Mouse (Mus musculus) forebrain, embryonic 13.5 days (tissue): ENCODE measurements around the gene Slc22a21. TPM values are rescaled to one million over a fixed set of nuclear protein-coding genes. Genes with fewer than 3 reads are reported as not detected.

ENCODE experiments used
- ATAC-seq: fragments of 200-750 bp; cut with Nextera tagmentation; 2 replicates; pipeline ENCODE4 v1.8.0; 2017
- H3K27ac ChIP-seq: fragments of 300-500 bp; sonication (generic); 2 replicates; pipeline ENCODE4 v1.5.1; 2015; ENCODE audit warnings: inconsistent platforms, mild to moderate bottlenecking, moderate library complexity
- H3K27me3 ChIP-seq: fragments of 300-500 bp; sonication (generic); 2 replicates; pipeline ENCODE4 v1.6.1; 2015; ENCODE audit warnings: mild to moderate bottlenecking, inconsistent platforms
- H3K36me3 ChIP-seq: fragments of 300-500 bp; sonication (generic); 2 replicates; pipeline ENCODE4 v1.6.1; 2015; ENCODE audit warnings: mild to moderate bottlenecking, inconsistent platforms; ENCODE audit not compliant: poor library complexity, severe bottlenecking
- H3K4me1 ChIP-seq: fragments of 300-500 bp; sonication (generic); 2 replicates; pipeline ENCODE4 v1.6.1; 2015; ENCODE audit warnings: inconsistent platforms
- H3K4me2 ChIP-seq: fragments of 300-500 bp; sonication (generic); 2 replicates; pipeline ENCODE4 v1.6.1; 2015; ENCODE audit warnings: inconsistent platforms, mild to moderate bottlenecking, moderate library complexity
- H3K4me3 ChIP-seq: fragments of 300-500 bp; sonication (generic); 2 replicates; pipeline ENCODE4 v1.5.1; 2015; ENCODE audit warnings: mild to moderate bottlenecking, inconsistent platforms
- H3K9ac ChIP-seq: fragments of 300-500 bp; sonication (generic); 2 replicates; pipeline ENCODE4 v1.6.1; 2015; ENCODE audit warnings: mild to moderate bottlenecking, inconsistent platforms
- H3K9me3 ChIP-seq: fragments of 300-500 bp; sonication (generic); replicated peaks from 2 replicates; pipeline ENCODE4 v1.6.1; 2016; ENCODE audit warnings: inconsistent platforms
- WGBS: fragments of 180-500 bp; shearing (Covaris S2); methylation state at CpG from one replicate; pipeline ENCODE4 v1.1.7; 2015; 5-methylcytosine and 5-hydroxymethylcytosine counted together
- polyA plus RNA-seq: library from polyadenylated mRNA; unstranded; fragments of >200 nt; fragmentation: Nextera tagmentation; extraction: Ambion mirVana; gene quantifications from 2 replicates; pipeline ENCODE4 v1.2.1, GENCODE M21; 2015

Slc22a21 gene
- polyA plus RNA-seq, 1 experiment from 2014 or later, result 0.80 TPM

DNA sequence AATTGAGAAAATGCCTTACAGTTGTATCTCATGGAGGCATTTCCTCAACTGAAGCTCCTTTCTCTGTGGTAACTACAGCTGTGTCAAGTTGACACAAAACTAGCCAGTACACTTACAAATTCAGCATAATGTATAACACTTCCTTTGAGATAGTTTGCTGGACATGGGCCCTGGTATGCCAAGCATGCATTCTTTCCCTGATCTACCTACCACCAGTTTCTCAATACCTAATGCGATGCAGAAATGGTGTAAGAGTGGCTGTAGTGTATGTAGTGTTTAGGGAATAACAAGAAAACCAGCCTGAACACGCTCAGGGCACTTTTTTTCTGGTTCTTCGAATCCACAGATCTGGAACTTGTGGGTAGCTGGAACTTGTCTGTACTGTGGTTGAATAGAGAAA lies 51.5 kb downstream of the Slc22a21 start:
- no peak for ATAC-seq
- no peaks in the 10 kb centered on the region for H3K4me1 ChIP-seq

DNA sequence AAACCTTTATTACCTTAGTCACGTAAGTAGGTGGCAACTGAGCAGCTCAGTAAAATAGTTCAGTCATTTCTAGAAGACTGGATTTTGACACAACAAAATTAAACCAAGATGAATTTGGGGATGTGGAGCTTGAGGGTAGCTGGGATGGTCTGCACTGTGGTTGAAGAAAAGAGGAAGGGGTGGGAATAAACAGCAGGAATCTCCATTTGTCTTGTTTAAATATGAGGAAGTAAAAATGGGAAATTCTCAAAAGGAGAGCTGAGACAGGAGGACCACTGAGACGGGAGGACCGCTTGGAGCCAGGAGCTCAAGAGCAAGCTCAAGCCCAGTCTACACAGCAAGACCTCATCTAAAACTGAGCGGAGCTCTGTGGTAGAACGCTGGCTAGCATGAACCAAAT lies 53.8 kb downstream of the Slc22a21 start:
- Histone ChIP-seq H3K36me3 (no peaks in the 10 kb centered on the region), H3K27ac (no peak overlapping the region), H3K4me3 (no peak overlapping the region), H3K4me1 (no peaks in the 10 kb centered on the region), H3K4me2 (no peak overlapping the region), H3K9ac (no peak overlapping the region), H3K27me3 (no peaks in the 10 kb centered on the region), H3K9me3 (no peaks in the 10 kb centered on the region)
- WGBS, result 92% methylated on average over 5 of the region's 5 CpGs
- no peak for ATAC-seq

More for the DNA sequence above, 51.5 kb downstream of the Slc22a21 start:
- H3K4me2 ChIP-seq, result no peak overlapping the region
- H3K36me3 ChIP-seq, result no peaks in the 10 kb centered on the region
- WGBS, result 85% methylated on average over 3 of the region's 3 CpGs
- no peaks in the 10 kb centered on the region for H3K9me3 ChIP-seq
- H3K27ac ChIP-seq, result no peak overlapping the region
- H3K9ac ChIP-seq, result no peak overlapping the region
- H3K4me3 ChIP-seq, result no peak overlapping the region
- no peaks in the 10 kb centered on the region for H3K27me3 ChIP-seq

DNA sequence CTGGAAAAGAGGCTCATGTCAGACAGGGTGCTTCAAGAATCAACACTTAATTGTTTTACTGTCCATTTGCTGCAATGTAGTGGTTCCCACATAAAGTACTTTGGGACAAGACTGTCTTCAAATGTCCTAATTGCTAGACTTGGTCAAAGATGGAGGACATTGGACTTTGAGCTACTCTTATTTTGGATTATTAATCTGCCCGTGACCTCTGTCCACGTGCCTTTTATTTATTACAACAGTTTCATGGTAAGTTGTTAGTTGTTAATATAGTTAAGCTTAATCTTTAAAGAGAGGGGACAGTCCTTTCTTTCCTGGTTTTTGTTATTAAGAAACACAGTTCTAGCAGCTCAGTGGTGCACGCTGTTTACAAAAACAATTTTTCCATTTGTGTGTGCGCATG lies 61.3 kb downstream of the Slc22a21 start:
- 94% methylated on average over 4 of the region's 4 CpGs for WGBS
- no peak overlapping the region for H3K4me3 ChIP-seq

DNA sequence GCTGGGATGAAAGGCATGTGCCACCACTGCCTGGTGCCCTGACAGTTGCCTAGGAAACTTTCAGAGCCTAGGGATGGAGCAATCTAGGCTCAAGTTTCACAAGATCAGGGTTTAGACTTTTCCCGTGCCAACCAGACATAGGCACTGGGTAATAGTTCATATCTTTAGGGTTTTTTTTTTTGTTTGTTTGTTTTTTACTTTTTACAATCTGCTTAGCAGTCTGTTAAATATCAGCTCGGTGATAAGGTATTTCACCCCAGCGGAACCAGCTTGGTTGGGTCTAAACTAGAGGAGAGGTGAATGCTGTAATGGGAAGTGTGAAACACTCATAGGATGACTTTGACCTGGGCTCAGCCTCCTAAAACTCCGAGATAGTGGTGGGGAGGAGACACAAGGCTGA lies 69.1 kb downstream of the Slc22a21 start:
- Histone ChIP-seq H3K27me3 (no peaks in the 10 kb centered on the region), H3K9me3 (no peaks in the 10 kb centered on the region), H3K9ac (no peak overlapping the region), H3K4me2 (no peak overlapping the region), H3K36me3 (no peaks in the 10 kb centered on the region), H3K4me3 (no peak overlapping the region), H3K27ac (no peak overlapping the region), H3K4me1 (no peaks in the 10 kb centered on the region)
- WGBS, result 79% methylated on average over 4 of the region's 4 CpGs
- ATAC-seq, result no peak

More for the DNA sequence above, 61.3 kb downstream of the Slc22a21 start:
- Histone ChIP-seq H3K4me2 (no peak overlapping the region), H3K27ac (no peak overlapping the region), H3K4me1 (no peaks in the 10 kb centered on the region), H3K9me3 (no peaks in the 10 kb centered on the region), H3K27me3 (no peaks in the 10 kb centered on the region), H3K9ac (no peak overlapping the region), H3K36me3 (no peaks in the 10 kb centered on the region)
- no peak for ATAC-seq

DNA sequence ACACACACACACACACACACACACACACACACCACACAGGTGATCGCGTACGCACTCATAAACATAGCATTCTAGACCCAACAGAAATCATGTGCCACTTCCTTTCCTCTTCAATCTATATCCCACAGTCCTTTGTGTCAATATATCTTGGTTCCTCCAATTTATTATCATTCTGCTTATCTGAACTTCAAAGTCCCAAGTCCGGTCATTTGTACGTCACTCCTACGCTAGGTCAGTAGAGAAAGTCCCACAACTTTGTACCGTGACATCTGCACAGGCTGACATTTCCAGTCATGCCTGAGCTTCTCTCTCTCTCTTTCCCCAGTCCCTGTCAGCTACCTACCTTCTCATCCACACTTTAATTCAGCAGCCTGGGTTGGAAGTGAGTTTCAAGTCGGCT lies 71.4 kb downstream of the Slc22a21 start:
- no peaks in the 10 kb centered on the region for H3K9me3 ChIP-seq
- no peak overlapping the region for H3K4me2 ChIP-seq
- no peaks in the 10 kb centered on the region for H3K27me3 ChIP-seq
- no peak overlapping the region for H3K27ac ChIP-seq
- no peak overlapping the region for H3K4me3 ChIP-seq
- H3K9ac ChIP-seq, result no peak overlapping the region
- ATAC-seq, result no peak
- WGBS, result 97% methylated on average over 8 of the region's 8 CpGs
- no peaks in the 10 kb centered on the region for H3K36me3 ChIP-seq
- H3K4me1 ChIP-seq, result no peaks in the 10 kb centered on the region

DNA sequence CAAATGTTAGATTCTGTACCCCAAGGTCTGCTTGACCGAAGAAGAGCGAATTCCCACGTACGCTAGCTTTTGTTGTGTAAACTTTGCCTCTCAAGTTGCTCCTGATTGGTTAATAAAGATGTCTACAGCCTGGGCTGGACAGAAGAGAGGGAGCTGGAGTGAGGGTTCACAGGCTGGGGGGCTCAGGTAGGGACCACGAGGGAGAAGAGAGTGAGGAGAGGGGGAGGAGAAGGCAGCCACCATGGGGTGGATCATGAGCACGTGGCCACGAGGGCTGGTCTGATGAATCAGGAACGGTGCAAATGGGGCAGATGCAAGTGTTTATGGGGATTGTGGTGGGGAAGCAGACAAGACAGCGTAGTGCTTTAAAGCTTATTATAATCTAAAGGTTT lies 75.6 kb downstream of the Slc22a21 start:
- Histone ChIP-seq H3K9ac (no peak overlapping the region), H3K27ac (no peak overlapping the region), H3K4me1 (no peaks in the 10 kb centered on the region), H3K4me2 (no peak overlapping the region), H3K4me3 (no peak overlapping the region), H3K36me3 (no peaks in the 10 kb centered on the region), H3K27me3 (no peaks in the 10 kb centered on the region), H3K9me3 (no peaks in the 10 kb centered on the region)
- 85% methylated on average over 9 of the region's 9 CpGs for WGBS
- no peak for ATAC-seq

DNA sequence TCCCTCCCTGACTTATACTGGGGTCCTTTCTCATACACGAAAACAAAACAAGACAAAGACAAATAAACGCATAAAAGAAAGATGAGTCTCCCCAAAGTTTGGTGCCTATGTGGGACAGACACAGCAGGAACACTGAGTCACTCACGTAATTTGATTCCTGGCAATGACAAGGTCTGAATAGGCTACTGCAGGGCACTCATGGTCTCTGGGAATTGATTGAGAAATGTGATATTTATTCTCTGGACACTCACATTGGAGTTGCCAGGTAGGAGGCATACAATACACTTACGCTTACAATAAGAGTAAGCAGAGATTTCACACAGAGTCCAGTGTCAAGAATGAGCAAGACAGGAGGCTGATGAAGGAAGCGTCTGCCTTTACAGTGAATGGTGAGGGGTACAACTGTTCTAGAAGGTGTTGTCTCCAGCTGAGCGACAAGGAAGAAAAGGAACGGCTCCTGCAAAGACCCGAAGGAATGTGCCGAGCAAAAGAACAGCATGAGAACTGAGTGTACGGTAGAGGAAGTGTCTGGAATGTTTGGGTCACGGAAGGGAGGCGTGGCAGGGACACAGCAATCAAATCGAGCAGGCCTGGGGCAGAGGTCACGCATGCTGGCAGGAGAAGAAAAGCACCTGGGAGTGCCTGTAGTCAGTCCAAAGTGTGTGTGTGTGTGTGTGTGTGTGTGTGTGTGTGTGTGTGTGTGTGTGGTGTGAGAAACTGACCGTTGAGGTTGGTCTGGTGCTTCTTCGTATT lies 76.2 kb downstream of the Slc22a21 start:
- H3K4me2 ChIP-seq, result no peak overlapping the region
- H3K9me3 ChIP-seq, result no peaks in the 10 kb centered on the region
- H3K4me1 ChIP-seq, result no peaks in the 10 kb centered on the region
- no peak overlapping the region for H3K27ac ChIP-seq
- WGBS, result 56% methylated on average over 16 of the region's 16 CpGs
- H3K9ac ChIP-seq, result no peak overlapping the region
- no peaks in the 10 kb centered on the region for H3K27me3 ChIP-seq
- ATAC-seq, result no peak
- no peak overlapping the region for H3K4me3 ChIP-seq
- no peaks in the 10 kb centered on the region for H3K36me3 ChIP-seq

DNA sequence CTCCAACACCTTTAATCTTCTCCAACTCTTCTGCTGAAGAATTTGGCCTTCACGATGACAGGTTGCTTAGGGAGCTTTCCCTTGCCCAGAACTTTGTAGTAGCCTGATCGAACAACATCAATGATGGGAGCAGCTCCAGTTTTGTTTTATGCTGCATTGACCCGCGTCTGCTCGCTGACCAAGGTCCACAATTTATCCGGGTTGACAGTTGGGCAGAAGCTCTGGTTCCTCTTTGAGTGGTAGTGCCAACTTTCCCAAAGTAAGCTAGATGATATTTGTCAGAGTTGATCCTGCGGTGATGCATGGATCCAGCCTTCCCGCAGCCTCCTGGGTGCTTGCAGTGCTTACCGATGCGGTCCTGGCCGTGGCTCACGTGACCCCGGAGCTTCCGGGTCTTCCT lies 77.4 kb downstream of the Slc22a21 start:
- ATAC-seq, result no peak
- H3K4me1 ChIP-seq, result no peaks in the 10 kb centered on the region
- no peaks in the 10 kb centered on the region for H3K27me3 ChIP-seq
- H3K27ac ChIP-seq, result no peak overlapping the region
- H3K9ac ChIP-seq, result no peak overlapping the region
- H3K4me3 ChIP-seq, result no peak overlapping the region
- WGBS, result 94% methylated on average over 14 of the region's 14 CpGs
- H3K9me3 ChIP-seq, result no peaks in the 10 kb centered on the region
- H3K4me2 ChIP-seq, result no peak overlapping the region
- H3K36me3 ChIP-seq, result no peaks in the 10 kb centered on the region

DNA sequence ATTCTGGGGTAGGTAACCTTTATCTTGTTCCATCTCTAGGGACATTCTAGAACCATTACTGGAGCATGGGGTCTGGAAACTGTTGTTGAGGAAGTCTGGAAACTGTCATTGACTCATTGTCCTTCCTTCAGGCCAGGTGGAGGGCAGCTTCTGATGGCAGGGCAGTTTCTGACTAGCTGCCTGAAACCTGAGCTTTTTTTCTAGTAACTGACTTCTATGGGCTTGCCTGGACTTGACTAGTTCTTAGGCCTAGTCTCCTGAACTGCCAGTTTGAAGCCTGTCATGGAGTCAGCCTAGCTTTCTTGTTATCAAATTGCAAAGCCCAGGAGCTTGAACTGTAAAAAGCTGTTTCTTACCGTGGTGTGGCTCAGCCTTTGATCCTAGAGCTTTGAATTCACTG lies 79.1 kb downstream of the Slc22a21 start:
- Histone ChIP-seq H3K4me2 (no peak overlapping the region), H3K9me3 (no peaks in the 10 kb centered on the region), H3K36me3 (no peaks in the 10 kb centered on the region), H3K27ac (no peak overlapping the region), H3K27me3 (no peaks in the 10 kb centered on the region), H3K4me1 (no peaks in the 10 kb centered on the region), H3K4me3 (no peak overlapping the region), H3K9ac (no peak overlapping the region)
- WGBS, result 66% methylated on average over 1 of the region's 1 CpGs
- no peak for ATAC-seq

DNA sequence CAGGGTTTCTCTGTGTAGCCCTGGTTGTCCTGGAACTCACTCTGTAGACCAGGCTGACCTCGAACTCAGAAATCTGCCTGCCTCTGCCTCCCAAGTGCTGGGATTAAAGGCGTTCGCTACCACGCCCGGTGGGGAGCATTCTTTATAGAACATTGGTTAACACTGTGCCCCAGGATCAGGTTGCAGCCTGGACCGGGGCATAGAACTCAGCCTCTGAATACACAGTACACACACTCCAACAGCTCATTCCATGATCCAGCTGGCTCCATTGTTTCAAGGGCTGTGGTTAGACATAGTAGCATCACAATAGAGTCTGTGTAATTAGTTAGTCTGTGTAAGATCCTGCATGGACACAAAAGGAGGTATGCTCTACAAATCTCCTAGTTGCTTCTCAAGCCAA lies 80.2 kb downstream of the Slc22a21 start:
- ATAC-seq, result no peak
- WGBS, result 80% methylated on average over 6 of the region's 6 CpGs
- Histone ChIP-seq H3K4me1 (no peaks in the 10 kb centered on the region), H3K4me3 (no peak overlapping the region), H3K4me2 (no peak overlapping the region), H3K9ac (no peak overlapping the region), H3K27ac (no peak overlapping the region), H3K27me3 (no peaks in the 10 kb centered on the region), H3K9me3 (no peaks in the 10 kb centered on the region), H3K36me3 (no peaks in the 10 kb centered on the region)

Other genes with a start within 250 kb of the Slc22a21 start
- 2.6 and 2.7 TPM in 2 replicates for gene Irf1, start 210.3 kb downstream of the Slc22a21 start, polyA plus RNA-seq
- gene Gm17334, start 207.1 kb downstream of the Slc22a21 start, polyA plus RNA-seq, result not detected in 2 replicates
- 0.41 TPM in 1 of 2 replicates, not detected in the other for gene Gm12216, start 121.1 kb downstream of the Slc22a21 start, polyA plus RNA-seq
- gene Slc22a5, start 88.7 kb downstream of the Slc22a21 start, polyA plus RNA-seq, result 6.9 and 8.7 TPM in 2 replicates
- gene Slc22a4, start 47.8 kb upstream of the Slc22a21 start, polyA plus RNA-seq, result 0.21 and 0.74 TPM in 2 replicates
- 36.2 and 38.3 TPM in 2 replicates for gene Pdlim4, start 88.7 kb upstream of the Slc22a21 start, polyA plus RNA-seq
- 5.5 and 5.6 TPM in 2 replicates for gene P4ha2, start 119.8 kb upstream of the Slc22a21 start, polyA plus RNA-seq